Mouse (Mus musculus) embryonic facial prominence, embryonic 11.5 days (tissue): ENCODE measurements around the gene Dhdh. TPM values are rescaled to one million over a fixed set of nuclear protein-coding genes. Genes with fewer than 3 reads are reported as not detected.
"Not testable (repeated sequence)": the region's sequence is repeated elsewhere in the genome, so short reads cannot be mapped to it uniquely, and the experiment has no call there.

Source experiments
- ATAC-seq: fragments of 200-750 bp; cut with Nextera tagmentation; replicated peaks from 2 replicates; pipeline ENCODE4 v1.8.0; 2017; ENCODE audit warnings: low read depth; ENCODE audit not compliant: insufficient number of reproducible peaks, low FRiP score, low TSS enrichment
- DNase-seq: peaks from one replicate; pipeline ENCODE4 v3.0.0-alpha.2; 2015; ENCODE audit warnings: low spot score
- H3K27ac ChIP-seq: fragments of 300-500 bp; sonication (generic); replicated peaks from 2 replicates; pipeline ENCODE4 v1.5.1; 2014; ENCODE audit warnings: mild to moderate bottlenecking, low read depth, low read length, control low read depth
- H3K27me3 ChIP-seq: fragments of 300-500 bp; sonication (generic); 2 replicates; pipeline ENCODE4 v1.6.1; 2014; ENCODE audit warnings: mild to moderate bottlenecking, low read length, moderate library complexity, mixed read lengths; ENCODE audit not compliant: control insufficient read depth, insufficient read depth
- H3K36me3 ChIP-seq: fragments of 300-500 bp; sonication (generic); replicated peaks from 2 replicates; pipeline ENCODE4 v1.6.1; 2014; ENCODE audit warnings: low read depth, mild to moderate bottlenecking, low read length, moderate library complexity, mixed read lengths; ENCODE audit not compliant: control insufficient read depth, insufficient read depth
- H3K4me1 ChIP-seq: fragments of 300-500 bp; sonication (generic); 2 replicates; pipeline ENCODE4 v1.6.1; 2014; ENCODE audit warnings: low read length, mixed read lengths; ENCODE audit not compliant: control insufficient read depth, insufficient read depth
- H3K4me2 ChIP-seq: fragments of 300-500 bp; sonication (generic); 2 replicates; pipeline ENCODE4 v1.6.1; 2014; ENCODE audit warnings: low read depth, mild to moderate bottlenecking, control low read depth, low read length, moderate library complexity
- H3K4me3 ChIP-seq: fragments of 300-500 bp; sonication (generic); 2 replicates; pipeline ENCODE4 v1.5.1; 2014; ENCODE audit warnings: low read depth, low read length, control low read depth
- H3K9ac ChIP-seq: fragments of 300-500 bp; sonication (generic); replicated peaks from 2 replicates; pipeline ENCODE4 v1.6.1; 2014; ENCODE audit warnings: mild to moderate bottlenecking, control low read depth, low read length
- H3K9me3 ChIP-seq: fragments of 300-500 bp; sonication (generic); replicated peaks from 2 replicates; pipeline ENCODE4 v1.6.1; 2016; ENCODE audit warnings: mild to moderate bottlenecking, low read length, inconsistent platforms, mixed read lengths; ENCODE audit not compliant: control insufficient read depth
- WGBS: fragments of 180-500 bp; shearing (Covaris S2); extraction: QIAGEN DNeasy Blood & Tissue Kit; methylation state at CpG from one replicate; pipeline ENCODE4 v1.1.7; 2014; 5-methylcytosine and 5-hydroxymethylcytosine counted together
- polyA plus RNA-seq: library from polyadenylated mRNA; unstranded; fragments of >200 nt; fragmentation: Nextera tagmentation; extraction: Ambion mirVana; gene quantifications from 2 replicates; pipeline ENCODE4 v1.2.1, GENCODE M21; 2014

Gene Dhdh
- polyA plus RNA-seq, 1 experiment from 2014 or later, result 3.1 TPM

DNA sequence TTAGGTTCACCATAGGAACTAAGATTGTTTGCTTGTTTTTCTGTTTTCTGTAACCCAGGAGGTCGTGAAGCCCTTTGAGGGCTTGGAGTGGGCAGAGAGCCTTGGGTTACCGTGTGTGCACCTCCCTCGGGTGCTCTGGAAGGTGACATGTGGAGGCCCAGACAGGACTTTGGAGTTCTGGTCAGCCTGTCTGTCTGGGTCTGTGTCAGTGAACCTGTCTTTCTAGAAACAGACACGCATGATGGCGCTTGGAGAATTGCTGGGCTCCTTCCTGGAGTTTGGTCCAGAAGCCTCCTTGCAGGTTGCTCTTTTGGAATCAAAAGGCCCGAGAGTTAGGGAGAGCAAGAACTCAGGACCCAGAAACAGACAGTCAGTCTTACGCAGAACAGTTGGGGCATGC, 28.2 kb downstream of the Dhdh start:
- DNase-seq, result no peak
- Histone ChIP-seq H3K4me3 (no peak overlapping the region), H3K36me3 (peaks cover 7% of the 10 kb centered on the region), H3K27ac (peak overlapping the region; percentile 60), H3K27me3 (no peaks in the 10 kb centered on the region), H3K4me2 (no peak overlapping the region), H3K9ac (peak overlapping the region; percentile 52; the same call in 1 of the 2 replicates), H3K9me3 (no peaks in the 10 kb centered on the region), H3K4me1 (peaks cover 6% of the 10 kb centered on the region)
- no peak for ATAC-seq
- WGBS, result 77% methylated on average over 7 of the region's 7 CpGs

DNA sequence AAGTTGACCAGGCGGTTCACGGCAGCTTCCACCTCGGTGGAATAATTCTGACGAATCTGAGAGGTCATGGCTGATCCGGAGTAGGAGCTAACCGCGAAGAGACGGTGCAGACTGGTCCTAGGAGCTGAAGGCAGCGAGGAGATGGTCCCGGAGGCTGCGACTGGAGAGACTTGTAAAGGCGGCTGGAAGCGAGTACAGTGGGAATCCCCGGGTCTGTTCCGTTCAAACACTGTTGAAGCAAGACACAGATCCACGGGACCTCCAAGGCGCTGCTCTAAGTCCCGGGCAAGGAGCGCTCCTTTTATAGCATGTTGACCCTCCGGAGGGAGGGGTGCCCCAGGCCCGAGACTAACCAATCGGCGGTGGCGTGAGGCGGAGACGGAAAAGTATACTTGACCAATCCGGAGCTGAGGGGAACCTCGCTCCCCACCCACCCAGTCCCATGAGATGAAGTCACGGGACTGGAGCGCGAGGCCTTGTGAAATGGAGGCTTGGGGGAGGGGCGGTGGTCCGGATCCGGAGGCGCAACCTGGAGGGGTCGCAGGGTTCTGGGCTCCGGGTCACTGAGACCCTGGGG, 29.0 kb downstream of the Dhdh start, which contains the start of gene Ftl1:
Gene Ftl1 (minus strand): TSS at position 321 of the 577 bp plus-strand sequence.
- WGBS, result 1% methylated on average over 28 of the region's 37 CpGs
- H3K9me3 ChIP-seq, H3K4me1 ChIP-seq, H3K27me3 ChIP-seq: not testable (repeated sequence)
- Histone ChIP-seq H3K4me2 (peak within 1 kb of the TSS; percentile 51), H3K36me3 (peaks cover 10% of the 10 kb centered on the region), H3K27ac (peak within 1 kb of the TSS; percentile 91), H3K9ac (peak within 1 kb of the TSS; percentile 83), H3K4me3 (peak within 1 kb of the TSS; percentile 65)
- peak; percentile 100 for DNase-seq
- peak; percentile 91 for ATAC-seq

DNA sequence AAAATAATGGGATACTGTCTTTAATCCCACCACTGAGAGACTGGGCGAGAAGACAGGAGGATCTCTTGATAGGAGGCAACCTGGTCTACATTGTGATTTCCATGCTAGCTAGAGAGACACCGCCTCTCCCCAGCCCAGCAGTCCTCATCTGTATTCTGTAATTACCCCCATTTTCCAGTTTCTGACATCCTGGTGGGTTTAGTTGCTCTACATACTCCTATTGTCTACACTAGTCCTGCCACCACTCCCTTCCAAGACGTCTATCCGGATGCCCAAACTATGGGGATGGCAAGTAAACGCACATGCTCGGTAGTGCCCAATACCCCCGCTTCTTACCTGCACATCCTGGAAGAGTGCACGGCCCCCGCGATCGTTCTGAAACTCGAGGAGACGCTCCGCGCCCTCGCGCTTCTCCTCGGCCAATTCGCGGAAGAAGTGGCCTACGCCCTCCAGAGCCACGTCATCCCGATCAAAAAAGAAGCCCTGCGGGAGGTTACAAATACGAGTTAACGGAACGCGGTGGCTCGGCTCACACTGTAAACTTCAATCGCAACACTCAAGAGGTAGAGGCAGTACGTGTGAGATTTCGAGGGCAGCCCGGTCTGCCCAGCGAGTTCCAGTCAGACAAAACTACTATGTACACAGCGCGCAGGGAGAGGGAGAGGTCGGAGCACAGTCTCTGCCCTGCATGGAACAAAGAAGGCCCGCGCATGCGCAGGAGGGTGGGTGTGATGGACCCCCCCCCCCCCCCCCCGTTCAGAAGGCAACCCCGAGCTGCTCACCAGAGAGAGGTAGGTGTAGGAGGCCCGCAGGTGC, 29.6 kb downstream of the Dhdh start:
- peak overlapping the region; percentile 65 for H3K4me3 ChIP-seq

DNA sequence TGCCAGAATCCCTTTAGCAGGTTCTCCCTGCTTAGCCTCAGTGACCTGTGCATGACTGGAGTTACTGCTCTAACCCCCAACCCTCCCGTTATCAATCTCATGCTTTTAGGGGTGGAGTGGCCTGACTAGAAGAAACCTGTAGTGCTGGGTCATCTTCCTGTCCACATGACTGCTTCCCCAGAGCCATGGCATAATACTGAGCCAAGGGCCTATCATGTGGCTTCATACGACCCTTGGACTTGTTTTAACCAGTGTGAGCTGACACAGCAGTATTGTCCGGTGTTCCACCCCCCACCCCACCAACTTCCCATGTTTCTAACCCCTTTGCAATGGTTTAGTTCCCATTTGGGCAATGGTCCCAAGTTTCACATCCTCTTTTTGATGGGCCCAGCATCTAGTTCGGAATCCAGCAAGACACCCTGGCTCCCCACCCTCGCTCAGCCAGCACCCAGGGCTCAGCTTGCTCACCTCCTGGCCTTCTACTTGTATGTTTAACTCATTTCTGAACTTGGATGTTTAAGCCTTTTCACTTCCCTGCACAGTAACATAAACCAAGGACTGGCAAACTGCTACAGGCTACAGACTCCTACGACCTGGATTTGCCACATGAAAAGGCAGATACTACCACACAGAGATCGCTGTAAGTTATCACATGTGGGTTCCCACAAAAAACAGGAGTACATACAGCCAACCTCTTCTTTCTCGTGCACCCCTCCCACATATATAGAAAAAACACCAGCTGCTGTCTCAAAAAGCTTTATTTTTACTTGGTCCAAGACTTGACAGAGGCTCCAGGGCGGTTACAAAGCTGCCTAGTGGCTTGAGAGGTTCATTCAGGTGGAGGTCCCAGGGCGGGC, 31.2 kb downstream of the Dhdh start:
- DNase-seq, result no peak
- WGBS, result 72% methylated on average over 9 of the region's 10 CpGs
- H3K27me3 ChIP-seq, result no peaks in the 10 kb centered on the region
- peak overlapping the region; percentile 51 for H3K4me2 ChIP-seq
- peaks cover 7% of the 10 kb centered on the region; the same call in 1 of the 2 replicates for H3K36me3 ChIP-seq
- no peak overlapping the region for H3K27ac ChIP-seq
- peak overlapping the region; percentile 83 for H3K9ac ChIP-seq
- no peak for ATAC-seq
- peaks cover 6% of the 10 kb centered on the region for H3K4me1 ChIP-seq
- H3K4me3 ChIP-seq, result peak overlapping the region; percentile 65
- no peaks in the 10 kb centered on the region for H3K9me3 ChIP-seq

More for the DNA sequence above, 29.6 kb downstream of the Dhdh start:
- Histone ChIP-seq H3K9ac (peak overlapping the region; percentile 83), H3K4me1 (peaks cover 6% of the 10 kb centered on the region), H3K4me2 (peak overlapping the region; percentile 51), H3K36me3 (peaks cover 10% of the 10 kb centered on the region), H3K27me3 (no peaks in the 10 kb centered on the region), H3K9me3 (no peaks in the 10 kb centered on the region), H3K27ac (peak overlapping the region; percentile 91)
- under 1% methylated on average over 43 of the region's 43 CpGs for WGBS
- DNase-seq (peak; percentile 87), ATAC-seq (peak; percentile 44)

DNA sequence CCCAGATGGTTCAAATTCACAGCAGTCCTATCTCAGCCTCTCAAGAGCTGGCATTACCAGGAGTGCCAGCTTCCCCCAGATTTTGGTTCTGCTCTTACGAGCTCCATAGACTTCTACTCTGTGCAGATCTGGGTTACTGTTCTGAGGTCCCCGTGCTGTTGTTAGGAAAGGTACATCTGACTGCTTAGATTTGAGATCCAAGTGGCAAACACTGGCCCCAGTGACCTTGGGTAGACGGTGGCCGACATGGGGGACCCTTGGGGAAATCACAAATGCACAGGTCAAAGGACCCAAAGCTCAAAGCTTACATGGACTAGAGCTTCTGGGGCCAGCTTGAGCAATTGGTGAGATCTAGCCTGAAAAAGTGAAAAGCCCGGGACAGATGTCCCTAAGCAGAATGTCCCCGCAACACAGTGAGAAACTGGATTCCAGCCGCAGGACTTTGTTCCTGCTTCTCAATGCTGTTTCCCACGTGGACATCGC, 31.8 kb downstream of the Dhdh start:
- Histone ChIP-seq H3K9me3 (no peaks in the 10 kb centered on the region), H3K27me3 (no peaks in the 10 kb centered on the region), H3K4me3 (no peak overlapping the region), H3K9ac (no peak overlapping the region), H3K4me2 (no peak overlapping the region), H3K36me3 (peaks cover 7% of the 10 kb centered on the region; the same call in 1 of the 2 replicates), H3K27ac (no peak overlapping the region), H3K4me1 (peaks cover 6% of the 10 kb centered on the region)
- DNase-seq (no peak), ATAC-seq (no peak)
- WGBS, result 56% methylated on average over 9 of the region's 9 CpGs

DNA sequence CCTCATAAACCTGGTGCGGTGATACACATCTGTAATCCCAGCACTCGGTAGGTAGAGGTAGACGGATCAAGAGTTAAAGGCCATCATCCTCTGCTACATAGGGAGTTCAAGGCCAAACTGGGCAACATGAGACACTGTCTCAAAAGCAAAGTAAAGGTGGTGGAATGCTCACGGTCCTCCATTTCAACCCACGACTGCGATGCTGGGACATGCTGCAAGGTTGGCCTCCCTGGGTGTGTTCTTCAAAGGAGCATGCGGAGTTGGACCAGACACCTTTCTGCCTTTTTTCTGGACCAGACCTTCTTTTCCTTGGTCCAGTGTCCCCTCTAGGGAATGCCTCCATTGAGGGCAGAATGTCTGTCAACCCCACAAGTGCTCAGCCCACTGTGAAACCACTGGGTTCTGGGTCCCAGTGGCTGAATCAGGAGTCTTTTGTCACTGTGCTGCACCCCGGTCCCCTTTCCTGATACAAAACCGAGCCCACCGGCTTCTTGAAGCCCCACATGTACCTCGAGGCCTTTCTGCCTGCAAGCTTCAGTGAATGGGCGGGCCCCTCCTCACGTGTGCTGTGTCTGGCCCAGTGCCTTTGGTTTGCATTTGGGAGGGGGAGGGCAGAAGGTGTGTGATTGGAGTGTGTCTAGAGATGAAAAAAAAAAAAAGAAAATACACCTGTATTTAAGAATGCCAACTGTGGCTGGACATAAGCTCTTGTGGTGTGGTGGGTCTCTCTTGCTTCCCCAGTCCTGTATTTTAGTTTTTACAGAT, 32.5 kb downstream of the Dhdh start:
- DNase-seq (no peak), ATAC-seq (no peak)
- no peak overlapping the region for H3K4me2 ChIP-seq
- no peak overlapping the region for H3K9ac ChIP-seq
- no peak overlapping the region for H3K4me3 ChIP-seq
- no peak overlapping the region for H3K27ac ChIP-seq
- no peaks in the 10 kb centered on the region for H3K27me3 ChIP-seq
- H3K9me3 ChIP-seq, result no peaks in the 10 kb centered on the region
- peaks cover 6% of the 10 kb centered on the region for H3K4me1 ChIP-seq
- WGBS, result 81% methylated on average over 13 of the region's 13 CpGs
- H3K36me3 ChIP-seq, result peaks cover 7% of the 10 kb centered on the region; the same call in 1 of the 2 replicates

DNA sequence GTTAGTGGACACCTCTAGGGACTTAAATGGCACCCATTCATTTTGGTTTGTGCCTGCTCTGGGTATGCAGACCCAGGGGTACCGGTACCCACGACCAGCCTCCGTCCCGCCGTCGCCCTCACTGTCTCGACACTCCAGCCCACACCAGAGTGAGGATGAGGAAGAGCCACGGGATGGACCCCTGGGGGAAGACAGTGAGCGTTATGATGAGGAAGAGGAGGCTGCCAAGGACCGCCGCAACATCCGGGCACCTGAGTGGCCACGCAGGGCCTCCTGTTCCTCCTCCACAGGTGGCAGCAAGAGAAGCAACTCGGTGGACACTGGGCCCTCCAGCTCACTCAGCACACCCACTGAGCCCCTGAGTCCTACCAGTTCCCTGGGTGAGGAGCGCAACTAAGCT, 33.6 kb downstream of the Dhdh start:
- H3K9ac ChIP-seq, result no peak overlapping the region
- no peaks in the 10 kb centered on the region for H3K27me3 ChIP-seq
- H3K4me1 ChIP-seq, result peaks cover 6% of the 10 kb centered on the region
- DNase-seq, result no peak
- H3K27ac ChIP-seq, result no peak overlapping the region
- no peak for ATAC-seq
- H3K9me3 ChIP-seq, result no peaks in the 10 kb centered on the region
- 86% methylated on average over 15 of the region's 15 CpGs for WGBS
- H3K4me3 ChIP-seq, result no peak overlapping the region
- H3K4me2 ChIP-seq, result no peak overlapping the region
- peaks cover 7% of the 10 kb centered on the region; the same call in 1 of the 2 replicates for H3K36me3 ChIP-seq
